Mouse (Mus musculus) E14TG2a.4 (cell line): ENCODE data around the gene Pax5.

ENCODE experiments used
- CTCF ChIP-seq: conservative IDR thresholded peaks from 2 replicates; pipeline ENCODE4 v1.5.1; 2014; ENCODE audit warnings: low read length
- NANOG ChIP-seq: IDR thresholded peaks from 2 replicates; pipeline ENCODE4 v1.6.1; 2014; ENCODE audit warnings: borderline replicate concordance, low read length, mixed read lengths

- TF ChIP-seq CTCF: no peak
- no peak for TF ChIP-seq NANOG
Measured at GRCm38 (mm10) chr4:44671486-44671885, 38.8 kb downstream of the Pax5 start.
